Mouse (Mus musculus) bone marrow, adult 2 months (tissue): ENCODE measurements around the gene Ubp1.
A peak's percentile ranks its signal among the peaks of the same experiment; 100 is the strongest.

ENCODE experiments used
- CTCF ChIP-seq: fragments of 200-500 bp; IDR thresholded peaks from 2 replicates; pipeline ENCODE4 v1.5.1; 2011; ENCODE audit warnings: low read length, control low read depth; ENCODE audit not compliant: control insufficient read depth, insufficient read depth
- POLR2A ChIP-seq: fragments of 200-500 bp; IDR thresholded peaks from 2 replicates; pipeline ENCODE4 v1.6.1; 2011; ENCODE audit warnings: low read depth, mild to moderate bottlenecking, control low read depth, low read length, borderline replicate concordance; ENCODE audit not compliant: control insufficient read depth

- no peak for TF ChIP-seq POLR2A
- peak; percentile 50 for TF ChIP-seq CTCF
These were observed 85.0 kb downstream of the Ubp1 start for GRCm38 (mm10) chr9:114015724-114016123.
